Mouse (Mus musculus) C2C12 (cell line): Measurements from ENCODE around the gene Rcsd1. TPM values are rescaled to one million over a fixed set of nuclear protein-coding genes. Genes with fewer than 3 reads are reported as not detected.

Experiments
- H3K27me3 ChIP-seq: one replicate; pipeline ENCODE4 v1.6.1; 2011; ENCODE audit not compliant: control insufficient read depth, insufficient read depth, insufficient read length
- H3K36me3 ChIP-seq: one replicate; pipeline ENCODE4 v1.6.1; 2011; ENCODE audit not compliant: control insufficient read depth, insufficient read depth
- H3K4me3 ChIP-seq: one replicate; pipeline ENCODE4 v1.5.1; 2011; ENCODE audit warnings: mild to moderate bottlenecking, control low read depth; ENCODE audit not compliant: poor library complexity, insufficient read depth, severe bottlenecking
- H3K79me2 ChIP-seq: one replicate; pipeline ENCODE4 v1.6.1; 2011; ENCODE audit not compliant: control insufficient read depth, insufficient read depth
- H3K79me3 ChIP-seq: one replicate; pipeline ENCODE4 v1.6.1; 2011; ENCODE audit warnings: low read depth, control low read depth
- H3ac ChIP-seq: one replicate; pipeline ENCODE3; 2011; ENCODE audit warnings: low read depth; ENCODE audit not compliant: control insufficient read depth, insufficient read length
- CEBPB ChIP-seq: IDR thresholded peaks from one replicate; pipeline ENCODE4 v1.6.1; 2011; ENCODE audit warnings: low read depth, mild to moderate bottlenecking, control low read depth, moderate library complexity
- CTCF ChIP-seq: IDR thresholded peaks from one replicate; pipeline ENCODE4 v1.5.1; 2011; ENCODE audit not compliant: control insufficient read depth, insufficient read depth, insufficient read length
- FOSL1 ChIP-seq: IDR thresholded peaks from one replicate; pipeline ENCODE4 v1.8.0; 2011; ENCODE audit warnings: mild to moderate bottlenecking, low read length; ENCODE audit not compliant: poor library complexity, insufficient read depth, severe bottlenecking
- MAX ChIP-seq: IDR thresholded peaks from one replicate; pipeline ENCODE4 v1.6.1; 2011; ENCODE audit warnings: mild to moderate bottlenecking, control low read depth
- MYOD1 ChIP-seq: IDR thresholded peaks from one replicate; pipeline ENCODE4 v1.6.1; 2011; ENCODE audit warnings: low read depth; ENCODE audit not compliant: control insufficient read depth, insufficient read length
- MYOG ChIP-seq: IDR thresholded peaks from one replicate; pipeline ENCODE4 v1.6.1; 2011; ENCODE audit not compliant: control insufficient read depth, insufficient read length; ENCODE audit errors: extremely low read depth
- USF1 ChIP-seq: IDR thresholded peaks from one replicate; pipeline ENCODE4 v1.6.1; 2011; ENCODE audit warnings: low read depth, mild to moderate bottlenecking, control low read depth, moderate library complexity
- polyA plus RNA-seq: library from polyadenylated mRNA; unstranded; fragments of >200 nt; fragmentation: generic; extraction: Trizol; gene quantifications from one replicate; pipeline ENCODE4 v1.2.1, GENCODE M21; 2012; ENCODE audit warnings: missing spikeins

Gene Rcsd1
- polyA plus RNA-seq, 1 experiment = 0.05 TPM

DNA sequence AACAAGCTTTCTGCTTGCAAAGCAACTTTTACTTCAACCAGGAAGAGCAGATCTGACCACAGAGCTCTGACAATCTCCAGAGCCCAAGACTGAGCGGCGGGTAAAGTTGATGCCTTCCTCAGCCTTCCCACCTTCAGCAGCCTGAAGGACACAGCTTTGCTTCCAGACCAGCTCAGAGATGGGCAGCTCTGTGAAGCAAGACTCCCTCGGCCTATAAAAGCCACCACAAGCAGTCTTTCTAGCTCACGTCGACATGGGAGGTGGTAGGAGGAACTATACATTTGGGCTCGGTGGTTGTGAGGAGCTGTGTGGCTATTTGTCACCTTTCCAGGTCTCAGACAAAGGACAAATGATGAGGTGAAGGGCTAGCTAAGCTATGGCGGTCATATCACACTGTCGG is 11.9 kb downstream of the Rcsd1 start:
- Histone ChIP-seq H3K27me3 (peaks cover 42% of the 10 kb centered on the region), H3K79me3 (no peaks in the 10 kb centered on the region), H3K4me3 (no peak overlapping the region), H3K36me3 (no peaks in the 10 kb centered on the region), H3K79me2 (no peaks in the 10 kb centered on the region), H3ac (no peak overlapping the region)
- TF ChIP-seq FOSL1 = no peak
- TF ChIP-seq MYOD1 = no peak
- TF ChIP-seq USF1 = no peak
- TF ChIP-seq MAX = no peak
- TF ChIP-seq MYOG = no peak
- no peak for TF ChIP-seq CEBPB
- no peak for TF ChIP-seq CTCF

DNA sequence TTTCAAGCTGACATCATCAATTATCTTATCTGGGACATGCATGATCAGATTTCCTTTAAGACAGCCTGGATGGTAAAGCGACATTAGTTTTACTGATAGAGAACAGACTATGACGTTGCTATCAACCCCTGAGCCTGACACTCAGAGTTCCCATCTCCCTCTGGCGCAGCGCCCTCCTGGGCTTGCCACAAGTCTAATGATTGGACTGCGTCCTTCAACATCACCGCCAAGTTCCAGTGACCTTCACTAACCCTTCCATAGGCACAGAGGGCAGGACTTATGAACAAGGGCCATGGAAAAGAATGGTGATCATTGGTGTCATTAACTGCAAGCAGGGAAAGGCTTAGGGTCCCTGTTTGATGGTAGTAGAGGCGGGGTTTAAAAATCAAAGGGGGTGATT is 12.7 kb downstream of the Rcsd1 start:
- TF ChIP-seq MAX (no peak), CTCF (no peak), CEBPB (no peak), MYOG (no peak), FOSL1 (no peak), USF1 (no peak), MYOD1 (no peak)
- Histone ChIP-seq H3ac (no peak overlapping the region), H3K79me3 (no peaks in the 10 kb centered on the region), H3K36me3 (no peaks in the 10 kb centered on the region), H3K27me3 (peaks cover 42% of the 10 kb centered on the region), H3K4me3 (no peak overlapping the region), H3K79me2 (no peaks in the 10 kb centered on the region)

DNA sequence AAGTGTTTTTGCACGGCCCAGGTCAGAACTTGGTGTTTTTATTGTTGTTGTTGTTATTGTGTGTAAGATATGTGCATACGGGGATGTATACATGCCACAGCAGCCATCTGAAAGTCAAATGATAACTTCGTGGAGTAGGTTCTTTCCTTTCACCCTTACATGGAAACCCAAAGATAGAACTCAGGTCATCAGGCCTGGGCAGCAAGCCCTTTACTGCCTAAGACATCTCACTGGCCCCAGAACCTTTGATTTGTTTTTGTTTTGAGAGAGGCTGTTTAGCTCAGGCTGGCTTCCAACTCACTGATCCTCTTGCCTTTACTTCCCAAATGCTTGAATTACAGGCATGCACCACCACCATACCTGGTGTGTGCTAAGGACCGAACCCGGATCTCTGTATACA is 13.5 kb downstream of the Rcsd1 start:
- TF ChIP-seq FOSL1 (no peak), MYOD1 (no peak), MAX (no peak), CTCF (no peak), CEBPB (no peak), MYOG (no peak), USF1 (no peak)
- Histone ChIP-seq H3K27me3 (peaks cover 50% of the 10 kb centered on the region), H3K79me3 (no peaks in the 10 kb centered on the region), H3K36me3 (no peaks in the 10 kb centered on the region), H3ac (no peak overlapping the region), H3K79me2 (no peaks in the 10 kb centered on the region), H3K4me3 (no peak overlapping the region)

DNA sequence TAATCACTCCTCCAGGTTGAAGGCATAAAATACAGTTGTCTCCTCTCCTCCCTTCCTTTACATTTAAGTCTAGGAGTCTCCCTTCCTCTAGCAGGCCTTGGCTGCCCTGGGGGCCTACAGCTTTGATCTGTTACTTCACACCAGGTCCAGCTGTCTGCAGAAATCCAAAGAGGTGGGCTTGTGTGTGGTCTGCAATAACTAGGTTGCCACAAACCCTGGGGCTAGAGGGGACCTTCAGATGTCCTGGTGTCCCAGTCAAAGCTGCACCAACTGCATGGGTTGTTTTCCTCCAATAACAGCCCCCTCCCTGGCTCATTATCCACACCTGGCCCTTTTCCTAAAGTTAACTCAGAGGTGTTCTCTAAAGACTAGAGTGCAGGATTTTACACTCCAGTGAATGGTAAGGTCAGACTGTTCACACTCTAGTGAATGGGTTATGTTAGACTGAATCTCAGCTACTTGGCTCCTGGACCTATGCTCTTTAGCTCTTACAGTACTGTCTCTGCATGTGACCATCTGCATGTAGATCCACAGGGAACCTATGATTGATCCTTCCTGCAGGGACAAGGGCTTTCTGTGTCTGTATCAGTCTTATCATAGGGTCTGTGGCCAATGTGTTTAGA is 14.1 kb downstream of the Rcsd1 start:
- Histone ChIP-seq H3ac (no peak overlapping the region), H3K79me3 (no peaks in the 10 kb centered on the region), H3K36me3 (no peaks in the 10 kb centered on the region), H3K79me2 (no peaks in the 10 kb centered on the region), H3K27me3 (peaks cover 54% of the 10 kb centered on the region), H3K4me3 (no peak overlapping the region)
- no peak for TF ChIP-seq MYOD1
- no peak for TF ChIP-seq FOSL1
- no peak for TF ChIP-seq MAX
- no peak for TF ChIP-seq MYOG
- TF ChIP-seq USF1 = no peak
- TF ChIP-seq CTCF = no peak
- no peak for TF ChIP-seq CEBPB

DNA sequence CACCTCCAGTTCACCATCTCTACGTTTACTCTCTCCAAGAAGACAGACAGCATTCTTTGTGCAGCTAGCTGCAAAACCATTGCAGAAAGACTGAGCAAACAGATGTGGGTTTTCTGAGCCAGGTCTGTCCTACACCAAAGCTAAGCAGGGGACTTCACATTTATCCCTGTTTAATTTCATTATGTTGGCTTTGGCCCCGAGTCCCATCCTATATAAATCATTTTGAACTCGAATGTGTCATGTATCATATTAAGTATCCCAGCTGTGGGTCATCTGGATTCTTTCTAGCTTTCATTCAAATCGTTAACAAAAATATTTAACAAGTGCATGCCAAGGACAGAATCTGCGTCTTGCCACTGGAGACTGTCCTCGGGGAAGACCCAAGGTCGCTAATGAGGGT is 15.7 kb downstream of the Rcsd1 start:
- Histone ChIP-seq H3ac (no peak overlapping the region), H3K27me3 (peaks cover 61% of the 10 kb centered on the region), H3K36me3 (no peaks in the 10 kb centered on the region), H3K79me2 (no peaks in the 10 kb centered on the region), H3K4me3 (no peak overlapping the region), H3K79me3 (no peaks in the 10 kb centered on the region)
- TF ChIP-seq CTCF (no peak), MYOD1 (no peak), MYOG (no peak), FOSL1 (no peak), MAX (no peak), CEBPB (no peak), USF1 (no peak)

DNA sequence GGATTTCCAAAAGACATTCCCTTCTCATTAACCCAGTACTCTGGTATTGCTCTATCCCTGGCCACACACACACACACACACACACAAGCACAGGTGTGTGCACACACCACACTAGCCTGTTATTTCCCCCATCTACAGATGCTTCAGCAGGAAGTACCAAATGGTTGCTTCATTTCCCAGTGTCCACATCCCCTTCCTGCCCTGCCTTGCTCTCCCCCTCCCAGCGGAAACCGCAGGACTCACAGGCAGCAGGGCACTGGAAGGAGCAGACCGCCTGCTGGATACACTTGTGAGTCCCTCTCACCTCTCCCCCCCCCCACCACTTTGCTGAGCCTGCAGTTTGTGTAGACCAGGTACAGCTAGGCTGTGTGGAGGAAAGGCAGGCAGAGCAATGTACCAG is 18.0 kb downstream of the Rcsd1 start:
- Histone ChIP-seq H3K4me3 (no peak overlapping the region), H3K79me2 (no peaks in the 10 kb centered on the region), H3K79me3 (no peaks in the 10 kb centered on the region), H3K27me3 (peaks cover 45% of the 10 kb centered on the region), H3ac (no peak overlapping the region), H3K36me3 (no peaks in the 10 kb centered on the region)
- TF ChIP-seq CEBPB = no peak
- no peak for TF ChIP-seq USF1
- TF ChIP-seq MYOD1 = no peak
- no peak for TF ChIP-seq FOSL1
- TF ChIP-seq CTCF = no peak
- TF ChIP-seq MYOG = no peak
- no peak for TF ChIP-seq MAX
